Mouse (Mus musculus): ENCODE measurements at regions not wholly inside any gene's neighbourhood (a gene's known extent, or its start where the extent isn't known, plus 50 kb on each side); places are given as distances from the start of the nearest gene placed in this dataset.

GRCm38 (mm10) chr10:83906751-83907150, 184.1 kb downstream of the 1500009L16Rik start:
- TF ChIP-seq CTCF (IDR thresholded peaks at IDR 0.05; ENCODE audit: control insufficient read depth, insufficient read depth, low read length) (no peak), POLR2A (IDR thresholded peaks at IDR 0.05; ENCODE audit: borderline replicate concordance, control insufficient read depth, low read depth, low read length) (no peak)

Data from bone marrow, adult 2 months (tissue).